Mouse (Mus musculus): ENCODE measurements around the gene Cyp2c70.

DNA sequence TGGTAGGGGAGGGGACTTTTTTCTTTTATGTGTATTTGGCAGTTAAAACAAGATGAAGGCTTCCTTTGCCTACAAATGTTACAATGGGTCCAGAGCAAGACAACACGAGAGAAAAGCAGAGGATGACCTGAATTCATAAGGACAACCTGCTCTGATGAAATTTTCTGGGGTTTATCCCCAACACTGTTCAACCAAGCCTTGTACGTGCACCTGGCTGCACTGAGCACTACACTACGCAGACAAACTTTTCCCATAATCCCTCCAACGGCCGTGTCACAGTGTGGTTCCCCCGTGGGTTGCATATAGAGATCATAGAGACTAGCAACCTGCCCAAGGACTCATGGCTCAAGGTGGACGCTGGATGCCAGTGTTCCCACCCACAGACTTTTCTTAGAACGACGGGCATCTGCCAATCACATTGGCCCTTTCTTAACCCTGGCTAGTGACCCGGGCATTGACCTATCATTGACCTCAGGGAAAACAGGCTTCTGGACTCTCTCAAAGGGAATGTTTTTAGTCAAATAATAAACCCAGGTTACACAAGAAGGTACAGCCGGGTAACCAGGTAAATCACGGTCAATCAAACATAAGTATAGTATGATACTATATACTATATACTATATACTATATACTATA is 39.5 kb upstream of the Cyp2c70 start:
- no peak for TF ChIP-seq POLR2A (IDR thresholded peaks at IDR 0.05; ENCODE audit: insufficient read depth, low read length)
- TF ChIP-seq EP300 (IDR thresholded peaks at IDR 0.05; ENCODE audit: insufficient read depth, low read depth, low read length): no peak

Data from ES-Bruce4 (cell line).